Mouse (Mus musculus): Measurements from ENCODE around the gene Cd36. TPM values are rescaled to one million over a fixed set of nuclear protein-coding genes. Genes with fewer than 3 reads are reported as not detected.
"Not testable (repeated sequence)": the region's sequence is repeated elsewhere in the genome, so short reads cannot be mapped to it uniquely, and the experiment has no call there.

The Cd36 gene
- 2.9 and 3.2 TPM in 2 replicates for polyA plus RNA-seq (2016; fragmentation: Nextera tagmentation; extraction: Ambion mirVana)

GRCm38 (mm10) chr5:17888598-17888997, at the start of gene Cd36:
TSS of gene Cd36 (minus strand) at chr5:17888801.
- WGBS: 61% methylated on average over 5 of the region's 5 CpGs
- H3K4me3 ChIP-seq: no peak within 1 kb of the TSS
- H3K36me3 ChIP-seq: no peaks in the 10 kb centered on the region
- no peak for ATAC-seq (ENCODE audit: low FRiP score, low read depth)
- H3K9ac ChIP-seq: no peak within 1 kb of the TSS
- H3K27me3 ChIP-seq (replicated peaks): no peaks in the 10 kb centered on the region
- H3K27ac ChIP-seq: no peak within 1 kb of the TSS
- no peaks in the 10 kb centered on the region for H3K9me3 ChIP-seq
- H3K4me2 ChIP-seq (replicated peaks): no peak within 1 kb of the TSS
- no peaks in the 10 kb centered on the region for H3K4me1 ChIP-seq

GRCm38 (mm10) chr5:17934501-17934900, 45.9 kb upstream of the Cd36 start:
- no peaks in the 10 kb centered on the region for H3K36me3 ChIP-seq
- no peaks in the 10 kb centered on the region for H3K27me3 ChIP-seq (replicated peaks)
- no peak overlapping the region for H3K9ac ChIP-seq
- H3K9me3 ChIP-seq: no peaks in the 10 kb centered on the region
- WGBS: 74% methylated on average over 1 of the region's 1 CpGs
- no peaks in the 10 kb centered on the region for H3K4me1 ChIP-seq
- no peak overlapping the region for H3K4me2 ChIP-seq (replicated peaks)
- no peak overlapping the region for H3K27ac ChIP-seq
- ATAC-seq (ENCODE audit: low FRiP score, low read depth): no peak
- no peak overlapping the region for H3K4me3 ChIP-seq

GRCm38 (mm10) chr5:17931588-17931987, 43.0 kb upstream of the Cd36 start:
- H3K9ac ChIP-seq; H3K36me3 ChIP-seq; H3K4me1 ChIP-seq; H3K4me2 ChIP-seq (replicated peaks); H3K9me3 ChIP-seq; H3K27ac ChIP-seq; H3K27me3 ChIP-seq (replicated peaks); ATAC-seq (ENCODE audit: low FRiP score, low read depth); H3K4me3 ChIP-seq: not testable (repeated sequence)
- 97% methylated on average over 2 of the region's 2 CpGs for WGBS

- H3K36me3 ChIP-seq: no peaks in the 10 kb centered on the region
- H3K9me3 ChIP-seq: no peaks in the 10 kb centered on the region
- no peak overlapping the region for H3K4me2 ChIP-seq (replicated peaks)
- no peaks in the 10 kb centered on the region for H3K27me3 ChIP-seq (replicated peaks)
- no peaks in the 10 kb centered on the region for H3K4me1 ChIP-seq
- 54% methylated on average over 7 of the region's 7 CpGs for WGBS
- no peak overlapping the region for H3K27ac ChIP-seq
- H3K9ac ChIP-seq: no peak overlapping the region
- H3K4me3 ChIP-seq: no peak overlapping the region
- no peak for ATAC-seq (ENCODE audit: low FRiP score, low read depth)
Observed at GRCm38 (mm10) chr5:17929006-17929567, 40.5 kb upstream of the Cd36 start.

GRCm38 (mm10) chr5:17928471-17928870, 39.9 kb upstream of the Cd36 start:
- Histone ChIP-seq H3K4me2 (replicated peaks) (no peak overlapping the region), H3K9ac (no peak overlapping the region), H3K9me3 (no peaks in the 10 kb centered on the region), H3K27ac (no peak overlapping the region), H3K36me3 (no peaks in the 10 kb centered on the region), H3K4me3 (no peak overlapping the region), H3K27me3 (replicated peaks) (no peaks in the 10 kb centered on the region), H3K4me1 (no peaks in the 10 kb centered on the region)
- WGBS: 22% methylated on average over 4 of the region's 4 CpGs
- no peak for ATAC-seq (ENCODE audit: low FRiP score, low read depth)

GRCm38 (mm10) chr5:17924085-17924518, 35.5 kb upstream of the Cd36 start:
- 15% methylated on average over 2 of the region's 2 CpGs for WGBS
- no peak for ATAC-seq (ENCODE audit: low FRiP score, low read depth)
- Histone ChIP-seq H3K4me1 (no peaks in the 10 kb centered on the region), H3K9me3 (no peaks in the 10 kb centered on the region), H3K4me2 (replicated peaks) (no peak overlapping the region), H3K36me3 (no peaks in the 10 kb centered on the region), H3K27me3 (replicated peaks) (no peaks in the 10 kb centered on the region), H3K4me3 (no peak overlapping the region), H3K27ac (no peak overlapping the region), H3K9ac (no peak overlapping the region)

GRCm38 (mm10) chr5:17923648-17924047, 35.0 kb upstream of the Cd36 start:
- ATAC-seq (ENCODE audit: low FRiP score, low read depth): no peak
- WGBS: 76% methylated on average over 3 of the region's 3 CpGs

GRCm38 (mm10) chr5:17918966-17919365, 30.4 kb upstream of the Cd36 start:
- ATAC-seq (ENCODE audit: low FRiP score, low read depth): no peak
- Histone ChIP-seq H3K9ac (no peak overlapping the region), H3K4me1 (no peaks in the 10 kb centered on the region), H3K36me3 (no peaks in the 10 kb centered on the region), H3K4me2 (replicated peaks) (no peak overlapping the region), H3K27me3 (replicated peaks) (no peaks in the 10 kb centered on the region), H3K4me3 (no peak overlapping the region), H3K9me3 (no peaks in the 10 kb centered on the region), H3K27ac (no peak overlapping the region)
- WGBS: 81% methylated on average over 5 of the region's 5 CpGs

More at GRCm38 (mm10) chr5:17923648-17924047, 35.0 kb upstream of the Cd36 start:
- H3K4me3 ChIP-seq: no peak overlapping the region
- no peaks in the 10 kb centered on the region for H3K27me3 ChIP-seq (replicated peaks)
- no peaks in the 10 kb centered on the region for H3K4me1 ChIP-seq
- H3K27ac ChIP-seq: no peak overlapping the region
- H3K9me3 ChIP-seq: no peaks in the 10 kb centered on the region
- no peak overlapping the region for H3K4me2 ChIP-seq (replicated peaks)
- no peaks in the 10 kb centered on the region for H3K36me3 ChIP-seq
- H3K9ac ChIP-seq: no peak overlapping the region

GRCm38 (mm10) chr5:17904766-17905165, 16.2 kb upstream of the Cd36 start:
- H3K4me2 ChIP-seq (replicated peaks): no peak overlapping the region

GRCm38 (mm10) chr5:17898948-17899347, 10.3 kb upstream of the Cd36 start:
- Histone ChIP-seq H3K4me3 (no peak overlapping the region), H3K4me1 (no peaks in the 10 kb centered on the region), H3K4me2 (replicated peaks) (no peak overlapping the region), H3K27me3 (replicated peaks) (no peaks in the 10 kb centered on the region), H3K36me3 (no peaks in the 10 kb centered on the region), H3K27ac (no peak overlapping the region), H3K9me3 (no peaks in the 10 kb centered on the region), H3K9ac (no peak overlapping the region)
- no peak for ATAC-seq (ENCODE audit: low FRiP score, low read depth)
- 68% methylated on average over 3 of the region's 3 CpGs for WGBS

More at GRCm38 (mm10) chr5:17904766-17905165, 16.2 kb upstream of the Cd36 start:
- H3K9me3 ChIP-seq: no peaks in the 10 kb centered on the region
- H3K27ac ChIP-seq: no peak overlapping the region
- WGBS: 85% methylated on average over 7 of the region's 7 CpGs
- H3K27me3 ChIP-seq (replicated peaks): no peaks in the 10 kb centered on the region
- H3K4me1 ChIP-seq: no peaks in the 10 kb centered on the region
- H3K4me3 ChIP-seq: no peak overlapping the region
- no peak overlapping the region for H3K9ac ChIP-seq
- no peak for ATAC-seq (ENCODE audit: low FRiP score, low read depth)
- H3K36me3 ChIP-seq: no peaks in the 10 kb centered on the region

- H3K4me3 ChIP-seq; H3K27ac ChIP-seq; H3K4me2 ChIP-seq (replicated peaks); H3K9me3 ChIP-seq; H3K27me3 ChIP-seq (replicated peaks); H3K36me3 ChIP-seq; H3K4me1 ChIP-seq; ATAC-seq (ENCODE audit: low FRiP score, low read depth); H3K9ac ChIP-seq: not testable (repeated sequence)
- WGBS: 95% methylated on average over 5 of the region's 5 CpGs
Observed at GRCm38 (mm10) chr5:17897641-17898040, 9.0 kb upstream of the Cd36 start.

- ATAC-seq (ENCODE audit: low FRiP score, low read depth): no peak
- H3K4me3 ChIP-seq: no peak overlapping the region
- no peak overlapping the region for H3K9ac ChIP-seq
- no peaks in the 10 kb centered on the region for H3K36me3 ChIP-seq
- no peak overlapping the region for H3K4me2 ChIP-seq (replicated peaks)
- no peaks in the 10 kb centered on the region for H3K9me3 ChIP-seq
- 65% methylated on average over 2 of the region's 2 CpGs for WGBS
- no peak overlapping the region for H3K27ac ChIP-seq
- no peaks in the 10 kb centered on the region for H3K4me1 ChIP-seq
- H3K27me3 ChIP-seq (replicated peaks): no peaks in the 10 kb centered on the region
Observed at GRCm38 (mm10) chr5:17893577-17894172, 5.1 kb upstream of the Cd36 start.

GRCm38 (mm10) chr5:17889291-17889690, 690 bp upstream of the Cd36 start:
- no peaks in the 10 kb centered on the region for H3K36me3 ChIP-seq
- H3K9ac ChIP-seq: no peak overlapping the region
- WGBS: 88% methylated on average over 1 of the region's 1 CpGs
- H3K4me3 ChIP-seq: no peak overlapping the region
- H3K9me3 ChIP-seq: no peaks in the 10 kb centered on the region
- no peaks in the 10 kb centered on the region for H3K27me3 ChIP-seq (replicated peaks)
- no peak overlapping the region for H3K27ac ChIP-seq
- no peak for ATAC-seq (ENCODE audit: low FRiP score, low read depth)
- no peak overlapping the region for H3K4me2 ChIP-seq (replicated peaks)
- H3K4me1 ChIP-seq: no peaks in the 10 kb centered on the region
